Mouse (Mus musculus): ENCODE measurements around the gene Camta1.

Gene Camta1

GRCm38 (mm10) chr4:151114574-151114973 is 747.1 kb downstream of the Camta1 start:
- in situ Hi-C loops (cut with MboI; ENCODE audit: unreplicated experiment in 2 of 2) = no loop called here

DNA sequence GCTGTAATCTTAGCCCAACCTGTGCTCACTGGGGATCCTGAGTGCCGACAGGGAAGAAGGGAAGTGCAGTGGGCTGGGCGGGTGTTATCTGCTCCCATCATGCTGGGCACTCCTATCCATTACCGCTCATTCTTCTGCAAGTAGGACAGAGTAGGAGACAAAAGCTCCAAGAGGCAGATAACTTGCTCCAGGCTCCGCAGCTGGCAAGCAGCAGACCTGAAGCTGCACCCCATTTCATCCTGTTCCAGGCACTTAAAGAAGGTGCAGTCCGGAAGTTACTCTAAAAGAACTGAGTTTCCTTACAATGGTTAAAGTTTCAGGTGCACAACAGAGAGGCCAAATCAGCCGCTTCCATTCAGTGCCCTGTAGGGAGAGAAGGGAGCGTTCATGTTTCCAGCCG is 750.5 kb downstream of the Camta1 start:
- in situ Hi-C loops (cut with MboI; ENCODE audit: unreplicated experiment in 2 of 2) = no loop called here

- in situ Hi-C loops (cut with MboI; ENCODE audit: unreplicated experiment in 2 of 2) = no loop called here
These were observed 752.8 kb downstream of the Camta1 start for GRCm38 (mm10) chr4:151108834-151109241.

GRCm38 (mm10) chr4:151108028-151108771 is 753.5 kb downstream of the Camta1 start:
- in situ Hi-C loops (cut with MboI; ENCODE audit: unreplicated experiment in 2 of 2) = no loop called here

DNA sequence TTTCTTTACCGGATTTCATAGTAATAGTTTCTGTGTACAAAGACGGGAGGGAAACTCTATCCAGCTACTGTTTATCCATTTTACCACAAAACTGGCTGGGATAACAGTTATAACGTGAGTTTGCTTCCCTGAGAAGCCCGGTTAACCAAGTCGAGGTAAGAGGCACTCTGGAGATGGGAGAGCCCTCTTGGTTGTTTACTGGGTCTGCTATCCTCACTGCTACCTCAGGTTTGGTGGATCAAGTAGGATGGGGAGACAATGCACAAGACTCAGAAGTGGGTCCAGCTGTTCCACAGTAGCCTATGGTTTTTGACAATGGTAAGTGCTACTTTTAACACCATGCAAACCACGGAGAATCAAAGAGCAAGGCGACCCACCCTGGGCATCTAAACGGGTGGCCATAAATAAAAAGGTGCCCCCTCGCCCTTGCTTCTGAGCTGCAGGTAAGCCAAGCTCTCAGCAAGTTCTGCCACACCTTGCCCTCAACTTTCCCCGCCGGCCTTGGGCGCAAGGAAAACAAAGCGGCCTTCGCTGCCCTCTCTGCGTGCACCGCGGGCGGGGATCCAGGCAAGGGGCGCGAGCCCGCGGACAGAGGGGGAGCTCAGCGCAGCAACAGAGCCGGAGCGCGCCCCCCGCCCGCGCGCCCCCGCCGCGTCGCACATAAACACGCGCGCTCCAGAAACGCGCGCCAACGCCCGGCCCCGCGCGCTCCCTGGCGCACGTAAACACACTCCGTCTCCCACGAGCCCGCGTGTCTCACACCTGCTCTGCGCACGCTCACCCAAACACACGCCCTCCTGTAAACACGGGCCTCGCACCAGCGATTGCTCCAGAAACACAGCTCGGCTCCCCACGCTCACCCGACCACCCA is 754.3 kb downstream of the Camta1 start:
- in situ Hi-C loops (cut with MboI; ENCODE audit: unreplicated experiment in 2 of 2) = no loop called here

DNA sequence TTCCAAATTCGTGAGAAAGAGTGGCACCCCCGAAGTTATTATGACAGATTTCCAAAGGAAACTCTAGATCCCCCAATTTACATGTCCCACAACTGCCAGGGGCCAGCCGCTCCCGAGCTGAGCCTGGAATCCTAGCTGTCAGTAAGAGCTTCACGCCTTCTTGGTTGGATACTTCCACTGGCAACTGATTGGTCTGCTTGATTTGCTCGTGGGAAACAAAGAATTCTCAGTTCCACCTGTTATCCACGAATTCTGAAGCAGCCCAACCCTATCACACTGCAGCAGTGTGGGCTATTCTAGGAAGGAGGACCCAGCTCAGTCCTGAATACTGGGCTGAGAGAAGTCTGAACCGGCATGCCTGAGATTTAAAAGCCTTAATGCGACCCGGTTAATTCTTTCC is 755.2 kb downstream of the Camta1 start:
- in situ Hi-C loops (cut with MboI; ENCODE audit: unreplicated experiment in 2 of 2) = no loop called here

GRCm38 (mm10) chr4:151105886-151106285 is 755.8 kb downstream of the Camta1 start:
- in situ Hi-C loops (cut with MboI; ENCODE audit: unreplicated experiment in 2 of 2) = no loop called here

- in situ Hi-C loops (cut with MboI; ENCODE audit: unreplicated experiment in 2 of 2) = no loop called here
These were observed 757.5 kb downstream of the Camta1 start for GRCm38 (mm10) chr4:151104147-151104546.

GRCm38 (mm10) chr4:151103646-151104045 is 758.0 kb downstream of the Camta1 start:
- in situ Hi-C loops (cut with MboI; ENCODE audit: unreplicated experiment in 2 of 2) = no loop called here

DNA sequence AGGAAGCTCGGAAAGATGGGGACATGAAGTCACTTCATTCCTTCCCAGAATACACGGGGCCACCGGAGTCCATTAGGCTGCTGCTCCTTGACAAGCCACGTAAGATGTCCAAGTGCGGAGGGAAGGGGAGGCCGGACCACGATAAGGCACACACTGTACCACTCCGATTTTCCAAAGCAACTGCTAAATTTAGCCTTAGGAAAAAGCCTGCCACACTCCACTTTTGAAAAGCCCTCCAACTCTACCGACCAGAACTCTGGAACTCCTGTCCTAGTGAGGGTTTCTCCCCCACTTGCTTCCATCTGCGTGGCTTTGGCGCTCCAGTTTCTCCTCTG is 764.6 kb downstream of the Camta1 start:
- in situ Hi-C loops (cut with MboI; ENCODE audit: unreplicated experiment in 2 of 2) = no loop called here

GRCm38 (mm10) chr4:151096334-151097103 is 765.2 kb downstream of the Camta1 start:
- in situ Hi-C loops (cut with MboI; ENCODE audit: unreplicated experiment in 2 of 2) = no loop called here

DNA sequence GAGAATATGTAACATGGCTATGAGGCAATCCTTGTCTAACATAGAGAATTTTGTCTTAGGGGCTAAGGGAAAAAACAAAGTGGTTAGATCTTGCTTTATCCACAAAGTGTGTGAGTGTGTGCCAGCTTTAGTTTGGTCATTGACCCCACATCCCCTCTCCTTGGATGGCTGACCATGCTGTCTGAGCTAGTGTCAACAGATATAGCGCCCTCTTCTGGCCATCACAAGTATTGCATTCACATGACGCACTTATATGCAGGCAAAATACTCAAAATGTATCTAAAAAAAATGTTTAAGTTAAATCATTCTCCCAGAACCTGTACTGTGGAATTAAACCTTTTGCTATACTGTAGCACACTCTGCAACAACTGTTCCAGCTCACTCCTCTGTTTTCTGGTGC is 766.5 kb downstream of the Camta1 start:
- in situ Hi-C loops (cut with MboI; ENCODE audit: unreplicated experiment in 2 of 2) = no loop called here

DNA sequence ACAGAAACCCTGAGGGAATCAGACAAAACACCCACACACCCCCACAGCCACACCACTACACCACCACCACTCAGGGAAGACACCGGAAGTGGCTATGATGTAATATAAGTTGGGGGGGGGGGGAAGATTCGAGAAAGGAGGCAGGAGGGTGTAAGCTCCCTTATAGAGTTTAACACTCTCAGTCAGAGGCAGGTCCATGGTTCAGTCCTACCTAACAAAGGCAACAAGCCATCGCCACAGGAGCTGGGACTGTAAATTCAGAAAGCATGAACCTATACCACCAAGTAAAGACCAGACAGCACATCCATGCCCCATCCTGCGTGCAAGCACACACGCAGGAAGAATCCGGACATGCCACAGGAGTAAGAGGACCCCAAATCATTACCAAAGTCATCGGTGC is 772.4 kb downstream of the Camta1 start, which contains the start of gene Gm13090:
Gm13090 (plus strand) TSS at position 301 of the 400 bp plus-strand sequence.
- in situ Hi-C loops (cut with MboI; ENCODE audit: unreplicated experiment in 2 of 2) = no loop called here

DNA sequence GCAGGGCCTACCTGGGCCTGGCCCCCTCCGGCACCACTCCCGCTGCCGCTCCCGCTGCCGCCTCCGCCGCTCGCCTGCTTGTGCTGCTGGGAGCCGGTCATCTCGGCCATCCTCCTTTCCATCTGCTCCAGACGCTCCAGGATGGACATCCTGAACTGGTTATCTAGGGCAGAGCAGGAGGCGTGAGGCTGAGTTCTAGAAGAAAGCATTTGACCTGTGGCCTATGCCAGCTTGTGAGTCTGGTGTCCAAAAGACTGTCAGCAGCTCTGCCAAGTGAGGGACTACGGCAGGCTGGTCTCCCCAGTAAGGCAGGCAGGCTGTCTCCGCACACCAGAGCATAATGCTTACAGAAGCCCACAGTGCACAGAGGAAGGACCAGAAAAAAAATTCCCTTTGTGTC is 772.9 kb downstream of the Camta1 start:
- in situ Hi-C loops (cut with MboI; ENCODE audit: unreplicated experiment in 2 of 2) = no loop called here

DNA sequence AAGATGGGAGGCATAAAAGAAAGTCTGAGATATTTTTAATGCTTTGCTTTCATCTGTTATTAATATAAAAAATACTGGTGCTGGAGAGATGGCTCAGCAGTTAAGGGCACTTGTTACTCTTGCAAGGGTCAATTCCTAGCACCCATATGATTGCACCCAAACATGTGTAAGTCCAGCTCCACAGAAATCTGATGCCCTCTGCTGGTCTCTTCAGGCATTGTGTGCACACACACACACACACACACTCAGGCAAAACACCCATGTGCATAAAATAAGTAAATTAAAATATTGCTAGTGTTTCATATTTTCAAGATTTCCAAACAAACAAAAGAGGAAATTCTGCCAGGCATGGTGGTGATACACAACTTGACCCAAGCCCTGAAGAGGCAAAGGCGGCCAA is 774.3 kb downstream of the Camta1 start:
- in situ Hi-C loops (cut with MboI; ENCODE audit: unreplicated experiment in 2 of 2) = no loop called here

DNA sequence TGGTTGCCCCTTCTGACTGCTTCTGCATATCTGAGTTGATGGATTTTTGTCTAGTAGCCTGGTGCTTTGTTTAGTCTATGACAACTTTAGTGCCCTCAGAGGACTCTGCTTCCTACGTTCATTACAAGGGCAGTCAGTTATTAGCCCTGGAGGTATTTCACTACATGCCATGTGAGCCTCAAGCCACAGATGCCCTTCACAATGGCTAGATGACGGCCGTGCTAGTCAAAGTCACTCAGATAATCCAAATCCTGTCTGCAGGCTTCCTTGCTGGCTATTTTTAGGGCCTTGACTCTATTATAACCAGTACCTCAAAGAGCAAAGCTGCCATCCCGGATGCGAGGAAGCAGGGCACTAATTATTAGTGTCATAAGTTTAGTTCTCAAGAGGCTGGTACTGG is 778.6 kb downstream of the Camta1 start:
- in situ Hi-C loops (cut with MboI; ENCODE audit: unreplicated experiment in 2 of 2) = no loop called here

- in situ Hi-C loops (cut with MboI; ENCODE audit: unreplicated experiment in 2 of 2) = no loop called here
These were observed 779.7 kb downstream of the Camta1 start for GRCm38 (mm10) chr4:151081977-151082376.

GRCm38 (mm10) chr4:151081355-151081754 is 780.3 kb downstream of the Camta1 start:
- in situ Hi-C loops (cut with MboI; ENCODE audit: unreplicated experiment in 2 of 2) = no loop called here

DNA sequence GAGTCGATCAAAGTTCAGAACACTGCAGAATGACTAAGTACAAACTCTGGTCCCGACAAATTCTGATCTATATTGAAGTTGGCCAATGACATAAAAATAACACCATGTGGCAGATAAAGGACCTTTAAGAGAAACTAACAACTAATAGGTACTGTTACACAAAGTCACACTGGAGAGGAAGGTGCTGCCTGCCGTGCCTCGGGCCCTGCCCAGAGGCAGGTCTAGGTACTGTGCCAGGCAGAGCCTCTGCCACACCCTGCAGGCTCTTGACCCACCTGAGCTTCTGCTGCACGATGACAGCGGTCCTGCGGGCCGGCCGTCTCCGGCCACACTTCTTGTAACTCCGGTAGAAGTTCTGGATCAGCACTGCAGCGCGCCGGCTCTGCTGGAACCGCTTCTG is 786.9 kb downstream of the Camta1 start:
- in situ Hi-C loops (cut with MboI; ENCODE audit: unreplicated experiment in 2 of 2) = loop anchor here (5.0 to 25.0 kb wide), 3 partner anchors 70 to 1262 kb away; partner anchors contain the start of genes Chd5 (in 1 of the 2) and Rpl22 (in 1 of the 2)

- in situ Hi-C loops (cut with MboI; ENCODE audit: unreplicated experiment in 2 of 2) = loop anchor here in 1 of 2 experiments (10.0 to 25.0 kb wide), 2 partner anchors 72 to 1264 kb away; partner anchors contain the start of genes Chd5 and Rpl22
These were observed 788.5 kb downstream of the Camta1 start for GRCm38 (mm10) chr4:151073108-151073744.

All from v-Abl transformed pro-B cells (cell line).